Mouse (Mus musculus) embryonic fibroblast, embryonic 13.5 days (primary cell): ENCODE measurements at regions not wholly inside any gene's neighbourhood (a gene's known extent, or its start where the extent isn't known, plus 50 kb on each side); places are given as distances from the start of the nearest gene placed in this dataset.

Experiments used
- CTCF ChIP-seq: IDR thresholded peaks from 2 replicates; pipeline ENCODE4 v1.5.1; 2011; ENCODE audit warnings: mild to moderate bottlenecking, control low read depth, low read length, moderate library complexity, borderline replicate concordance; ENCODE audit not compliant: insufficient read depth
- POLR2A ChIP-seq: IDR thresholded peaks from 2 replicates; pipeline ENCODE4 v1.6.1; 2011; ENCODE audit warnings: low read depth, mild to moderate bottlenecking, control low read depth, low read length, moderate library complexity

DNA sequence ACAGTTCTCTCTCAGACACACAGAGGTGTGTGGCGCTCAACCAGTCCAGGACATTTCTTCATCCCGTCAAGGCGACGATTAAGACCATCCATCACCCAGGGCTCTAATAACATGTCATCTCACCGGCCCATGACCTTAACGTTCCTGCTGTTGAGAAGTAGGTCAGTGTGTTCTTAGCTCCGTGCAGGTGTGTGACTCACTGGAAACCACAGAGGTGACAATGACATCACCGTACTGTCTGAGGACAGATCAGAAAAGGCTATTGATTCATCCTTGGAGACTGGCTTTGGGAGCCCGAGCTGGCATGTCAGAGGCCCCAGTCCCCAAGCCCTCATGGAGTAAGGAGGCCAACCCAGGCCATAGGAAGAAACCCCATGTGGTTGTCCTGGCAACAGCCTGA is 109.3 kb upstream of the Sulf2 start:
- TF ChIP-seq CTCF (no peak), POLR2A (no peak)
